Mouse (Mus musculus) hindbrain, embryonic 14.5 days (tissue): ENCODE data around the gene Il17rd. TPM values are rescaled to one million over a fixed set of nuclear protein-coding genes. Genes with fewer than 3 reads are reported as not detected.

Experiments
- ATAC-seq: fragments of 200-750 bp; cut with Nextera tagmentation; 2 replicates; pipeline ENCODE4 v1.8.0; 2017; ENCODE audit warnings: moderate number of reproducible peaks, mild to moderate bottlenecking, moderate TSS enrichment, moderate library complexity; ENCODE audit not compliant: low FRiP score
- DNase-seq: peaks from one replicate; pipeline ENCODE4 v3.0.0-alpha.2; 2015; ENCODE audit warnings: low spot score
- H3K27ac ChIP-seq: fragments of 300-500 bp; sonication (generic); 2 replicates; pipeline ENCODE4 v1.5.1; 2014; ENCODE audit warnings: mild to moderate bottlenecking, moderate library complexity
- H3K27me3 ChIP-seq: fragments of 300-500 bp; sonication (generic); 2 replicates; pipeline ENCODE4 v1.6.1; 2014; ENCODE audit warnings: mild to moderate bottlenecking, low read length, mixed read lengths; ENCODE audit not compliant: control insufficient read depth, insufficient read depth
- H3K36me3 ChIP-seq: fragments of 300-500 bp; sonication (generic); replicated peaks from 2 replicates; pipeline ENCODE4 v1.6.1; 2014; ENCODE audit not compliant: control insufficient read depth, insufficient read depth
- H3K4me1 ChIP-seq: fragments of 300-500 bp; sonication (generic); replicated peaks from 2 replicates; pipeline ENCODE4 v1.6.1; 2014; ENCODE audit warnings: antibody characterized with exemption, low read length, mixed read lengths; ENCODE audit not compliant: control insufficient read depth, insufficient read depth
- H3K4me2 ChIP-seq: fragments of 300-500 bp; sonication (generic); replicated peaks from 2 replicates; pipeline ENCODE4 v1.6.1; 2014; ENCODE audit warnings: mild to moderate bottlenecking, moderate library complexity
- H3K4me3 ChIP-seq: fragments of 300-500 bp; sonication (generic); replicated peaks from 2 replicates; pipeline ENCODE4 v1.5.1; 2014; ENCODE audit warnings: mild to moderate bottlenecking, low read length
- H3K9ac ChIP-seq: fragments of 300-500 bp; sonication (generic); 2 replicates; pipeline ENCODE4 v1.6.1; 2014
- H3K9me3 ChIP-seq: fragments of 300-500 bp; sonication (generic); 2 replicates; pipeline ENCODE4 v1.6.1; 2016; ENCODE audit warnings: low read length; ENCODE audit not compliant: control insufficient read depth
- WGBS: fragments of 180-500 bp; shearing (Covaris S2); extraction: QIAGEN DNeasy Blood & Tissue Kit; methylation state at CpG from one replicate; pipeline ENCODE4 v1.1.7; 2014; 5-methylcytosine and 5-hydroxymethylcytosine counted together
- polyA plus RNA-seq: library from polyadenylated mRNA; unstranded; fragments of >200 nt; fragmentation: Nextera tagmentation; extraction: Ambion mirVana; gene quantifications from 2 replicates; pipeline ENCODE4 v1.2.1, GENCODE M21; 2014

The Il17rd gene
- polyA plus RNA-seq, 1 experiment from 2014 or later: 2.8 TPM

DNA sequence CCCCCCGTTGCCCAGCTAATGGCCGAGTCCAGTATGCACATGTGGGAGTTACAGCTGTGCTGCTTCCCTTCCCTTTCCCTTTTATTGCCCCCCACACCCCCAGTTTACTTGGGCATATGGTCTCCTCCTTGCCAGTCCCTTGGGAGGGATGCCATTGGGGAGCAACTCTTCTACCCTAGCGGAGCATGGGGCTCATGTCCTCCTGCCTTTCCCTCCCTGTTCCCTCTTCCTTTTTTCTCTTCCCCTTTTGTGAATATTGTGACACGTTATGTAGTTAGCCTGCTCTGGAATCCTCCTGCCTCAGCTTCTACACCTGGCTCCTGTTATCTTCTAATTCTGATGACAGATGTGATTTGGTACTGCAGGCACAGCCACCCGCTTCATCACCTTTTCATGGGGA lies 103.9 kb downstream of the Il17rd start:
- no peaks in the 10 kb centered on the region for H3K9me3 ChIP-seq
- no peak overlapping the region for H3K4me2 ChIP-seq
- H3K9ac ChIP-seq: no peak overlapping the region
- no peak for ATAC-seq
- 91% methylated on average over 5 of the region's 5 CpGs for WGBS
- no peaks in the 10 kb centered on the region for H3K4me1 ChIP-seq
- H3K4me3 ChIP-seq: no peak overlapping the region
- H3K27ac ChIP-seq: no peak overlapping the region
- H3K27me3 ChIP-seq: no peaks in the 10 kb centered on the region
- H3K36me3 ChIP-seq: no peaks in the 10 kb centered on the region
- no peak for DNase-seq

DNA sequence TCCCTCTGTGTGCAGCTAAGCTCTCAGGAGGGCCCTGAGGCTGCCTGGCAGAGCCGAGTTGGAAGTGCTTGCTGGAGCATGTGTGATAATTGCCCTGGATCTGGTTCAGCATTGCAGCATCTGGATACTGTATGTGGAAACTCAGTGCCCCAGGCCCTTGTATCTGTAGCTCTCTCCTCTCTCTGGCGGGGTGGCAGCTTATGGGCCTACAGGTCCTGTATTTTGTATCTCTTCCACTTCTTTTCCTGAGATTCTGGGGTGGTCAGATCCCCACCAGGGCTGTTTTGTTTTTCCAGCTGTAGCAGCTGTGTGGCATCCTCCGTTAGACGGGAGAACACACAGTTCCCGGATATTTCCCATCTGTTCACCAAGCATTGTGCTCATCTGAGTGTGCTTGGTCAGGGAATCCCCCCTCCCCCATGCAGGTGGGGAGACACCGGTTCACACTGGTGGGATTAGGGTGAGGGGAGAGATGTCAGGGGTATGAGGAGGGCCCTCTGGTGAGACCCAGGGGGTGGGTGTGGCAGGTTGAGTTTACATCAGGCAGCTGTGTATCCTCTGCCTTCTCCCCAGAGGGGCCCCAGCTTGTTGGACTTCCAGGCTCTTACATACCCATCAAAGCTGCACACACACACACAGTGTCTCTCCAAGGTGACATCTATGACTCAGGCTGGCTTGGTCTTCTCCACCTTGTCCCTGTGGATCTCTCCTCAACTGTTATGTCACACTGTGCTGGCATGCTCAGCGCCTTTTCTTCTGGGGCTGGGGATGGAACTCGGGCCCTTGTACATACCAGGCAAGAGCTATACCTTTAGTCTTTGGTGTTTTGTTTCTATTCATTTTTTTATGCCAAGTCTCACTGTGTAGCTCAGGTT lies 106.7 kb downstream of the Il17rd start:
- H3K27ac ChIP-seq: no peak overlapping the region
- H3K36me3 ChIP-seq: no peaks in the 10 kb centered on the region
- H3K4me2 ChIP-seq: no peak overlapping the region
- no peak overlapping the region for H3K4me3 ChIP-seq
- no peak overlapping the region for H3K9ac ChIP-seq
- 61% methylated on average over 8 of the region's 8 CpGs for WGBS
- H3K4me1 ChIP-seq: no peaks in the 10 kb centered on the region
- H3K27me3 ChIP-seq: no peaks in the 10 kb centered on the region
- H3K9me3 ChIP-seq: no peaks in the 10 kb centered on the region
- ATAC-seq (no peak), DNase-seq (no peak)

DNA sequence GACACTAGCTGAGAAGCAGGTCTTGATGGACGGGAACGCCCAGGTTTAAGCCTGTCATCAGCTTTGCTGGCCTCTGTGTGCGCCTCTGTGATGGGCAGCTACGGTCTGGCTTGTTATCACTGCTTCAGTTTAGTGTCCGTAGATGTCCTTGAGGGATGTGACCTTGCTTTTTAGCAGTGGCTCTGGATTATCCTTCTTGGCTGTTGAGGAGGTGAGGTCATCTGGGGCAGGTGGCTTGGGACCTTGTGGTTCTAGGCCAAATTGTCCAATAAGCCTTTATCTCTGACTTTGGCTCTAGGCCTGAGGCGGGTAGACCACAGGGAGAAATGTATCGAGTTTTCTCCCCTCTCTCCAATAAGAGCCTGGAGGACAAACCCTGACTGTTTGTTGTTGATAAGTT lies 109.0 kb downstream of the Il17rd start:
- Histone ChIP-seq H3K36me3 (no peaks in the 10 kb centered on the region), H3K9ac (no peak overlapping the region), H3K4me1 (no peaks in the 10 kb centered on the region), H3K4me2 (no peak overlapping the region), H3K27ac (no peak overlapping the region), H3K27me3 (no peaks in the 10 kb centered on the region), H3K9me3 (no peaks in the 10 kb centered on the region), H3K4me3 (no peak overlapping the region)
- WGBS: 94% methylated on average over 7 of the region's 7 CpGs
- ATAC-seq (no peak), DNase-seq (no peak)

DNA sequence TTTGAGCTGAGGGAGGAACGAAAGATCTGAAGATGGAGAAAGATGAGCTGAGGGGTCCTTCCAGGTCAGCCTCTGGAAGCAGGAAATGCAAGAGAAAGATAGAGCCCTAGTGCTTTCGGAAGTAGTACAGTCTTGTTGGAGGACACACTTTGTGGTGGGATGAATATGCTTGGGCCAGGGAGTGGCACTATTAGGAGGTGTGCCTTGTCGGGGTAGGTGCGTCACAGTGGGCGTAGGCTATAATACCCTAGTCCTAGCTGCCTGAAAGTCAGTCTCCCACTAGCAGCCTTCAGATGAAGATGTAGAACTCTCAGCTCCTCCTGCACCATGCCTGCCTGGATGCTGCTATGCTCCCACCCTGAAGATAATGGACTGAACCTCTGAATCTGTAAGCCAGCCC lies 110.7 kb downstream of the Il17rd start:
- no peak for DNase-seq
- H3K4me1 ChIP-seq: no peaks in the 10 kb centered on the region
- no peak overlapping the region for H3K9ac ChIP-seq
- no peaks in the 10 kb centered on the region for H3K27me3 ChIP-seq
- no peak overlapping the region for H3K4me3 ChIP-seq
- no peaks in the 10 kb centered on the region for H3K36me3 ChIP-seq
- H3K27ac ChIP-seq: no peak overlapping the region
- no peak overlapping the region for H3K4me2 ChIP-seq
- no peak for ATAC-seq
- WGBS: 95% methylated on average over 5 of the region's 5 CpGs
- H3K9me3 ChIP-seq: no peaks in the 10 kb centered on the region

DNA sequence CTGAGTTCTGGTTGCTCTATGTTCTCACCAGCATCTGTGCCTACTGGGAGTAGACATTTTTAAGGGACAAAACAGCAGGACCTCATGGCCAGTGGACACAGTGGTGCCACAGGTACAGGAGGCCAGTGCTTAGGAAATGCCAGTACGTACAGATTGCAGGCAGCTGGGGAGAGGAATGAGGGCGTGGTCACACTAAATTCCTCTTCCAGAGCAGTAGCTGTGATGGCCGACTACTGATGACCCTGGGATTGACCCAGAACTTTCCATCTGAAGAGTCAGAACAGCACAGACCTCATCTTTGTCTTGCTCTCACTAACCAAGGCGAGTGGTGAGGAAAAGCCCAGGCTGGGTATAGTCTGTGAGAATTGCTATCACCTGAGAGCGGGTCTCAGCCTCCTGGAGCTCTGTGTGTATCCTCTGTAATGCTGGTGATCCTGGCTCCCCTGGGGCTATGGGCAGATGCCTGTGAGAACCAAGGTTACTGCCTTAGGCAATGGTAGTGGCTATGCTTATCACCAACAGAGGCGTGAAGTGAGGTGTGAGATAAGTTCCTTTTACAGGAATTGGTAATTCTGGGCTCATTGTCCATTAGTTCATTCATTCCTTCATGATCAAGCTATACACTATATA lies 111.4 kb downstream of the Il17rd start:
- Histone ChIP-seq H3K9ac (no peak overlapping the region), H3K36me3 (no peaks in the 10 kb centered on the region), H3K4me3 (no peak overlapping the region), H3K4me2 (no peak overlapping the region), H3K27me3 (no peaks in the 10 kb centered on the region), H3K27ac (no peak overlapping the region), H3K9me3 (no peaks in the 10 kb centered on the region), H3K4me1 (no peaks in the 10 kb centered on the region)
- DNase-seq (no peak), ATAC-seq (no peak)
- WGBS: 66% methylated on average over 6 of the region's 6 CpGs

DNA sequence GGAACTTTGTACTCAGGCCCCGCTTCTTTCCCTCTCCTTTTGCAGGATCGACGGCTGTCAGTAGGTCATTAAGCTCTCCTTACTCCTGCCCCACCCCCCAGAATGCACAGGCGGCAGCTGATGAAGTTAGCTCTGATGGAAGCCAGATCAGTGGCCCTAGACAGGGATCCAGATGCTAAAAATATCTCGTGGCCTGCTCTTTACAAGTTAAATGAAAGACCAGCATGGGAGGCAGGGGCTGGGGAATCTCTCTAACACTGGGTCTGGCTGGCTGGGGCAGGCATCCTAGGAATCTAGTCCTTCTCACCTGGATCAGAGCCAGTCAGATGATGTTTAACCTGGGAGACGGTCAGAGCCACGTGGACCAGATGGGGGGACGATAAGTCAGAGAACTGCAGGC lies 112.7 kb downstream of the Il17rd start:
- 56% methylated on average over 8 of the region's 8 CpGs for WGBS

DNA sequence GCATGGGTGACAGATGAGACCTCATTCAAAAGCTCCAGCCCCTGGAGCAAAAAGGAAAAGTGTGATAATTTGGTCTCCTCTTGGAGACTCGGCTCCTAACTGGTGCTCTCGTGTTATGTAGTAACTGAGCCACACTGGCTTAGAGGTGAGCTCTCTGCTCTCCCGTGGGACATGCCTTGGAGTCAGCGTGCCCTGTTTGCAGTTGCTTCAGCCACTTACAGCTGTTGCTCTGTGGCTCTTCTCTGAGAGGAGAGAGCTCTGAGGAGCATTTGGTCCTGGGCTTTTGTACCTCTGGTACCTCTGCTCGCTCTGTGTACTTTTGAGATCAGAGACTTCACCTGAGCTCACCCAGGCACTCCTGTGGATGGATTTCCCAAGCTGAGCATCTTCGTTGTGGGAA lies 116.3 kb downstream of the Il17rd start:
- 79% methylated on average over 6 of the region's 6 CpGs for WGBS

More for the DNA sequence above, 112.7 kb downstream of the Il17rd start:
- no peaks in the 10 kb centered on the region for H3K36me3 ChIP-seq
- H3K27me3 ChIP-seq: no peaks in the 10 kb centered on the region
- DNase-seq (no peak), ATAC-seq (no peak)
- H3K4me1 ChIP-seq: no peaks in the 10 kb centered on the region
- no peak overlapping the region for H3K4me3 ChIP-seq
- no peaks in the 10 kb centered on the region for H3K9me3 ChIP-seq
- H3K27ac ChIP-seq: no peak overlapping the region
- no peak overlapping the region for H3K9ac ChIP-seq
- H3K4me2 ChIP-seq: no peak overlapping the region

DNA sequence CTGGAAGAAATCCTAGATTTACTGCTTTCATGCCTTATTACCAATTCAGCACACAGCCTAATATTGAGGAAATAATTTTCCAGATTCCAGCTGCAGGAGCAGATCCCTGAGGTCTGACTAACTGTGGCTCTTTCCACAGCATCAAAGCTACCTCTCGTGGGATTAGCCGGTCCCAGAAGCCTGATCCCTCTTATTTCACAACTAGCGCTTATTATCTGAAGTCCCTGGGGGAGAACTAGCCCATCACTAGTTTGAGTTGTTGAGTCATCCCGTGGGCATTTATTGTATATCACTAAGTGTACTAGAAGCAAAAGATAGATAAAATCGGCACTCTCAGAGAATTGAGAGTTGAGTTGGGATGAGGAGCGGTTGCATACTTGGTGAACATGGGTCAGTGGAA lies 117.3 kb downstream of the Il17rd start:
- no peaks in the 10 kb centered on the region for H3K4me1 ChIP-seq
- DNase-seq (no peak), ATAC-seq (no peak)
- H3K27ac ChIP-seq: no peak overlapping the region
- no peak overlapping the region for H3K4me3 ChIP-seq
- H3K9ac ChIP-seq: no peak overlapping the region
- WGBS: 90% methylated on average over 6 of the region's 6 CpGs
- no peaks in the 10 kb centered on the region for H3K9me3 ChIP-seq
- H3K27me3 ChIP-seq: no peaks in the 10 kb centered on the region
- no peak overlapping the region for H3K4me2 ChIP-seq
- H3K36me3 ChIP-seq: no peaks in the 10 kb centered on the region

More for the DNA sequence above, 116.3 kb downstream of the Il17rd start:
- no peak for DNase-seq
- Histone ChIP-seq H3K27ac (no peak overlapping the region), H3K36me3 (no peaks in the 10 kb centered on the region), H3K9ac (no peak overlapping the region), H3K4me3 (no peak overlapping the region), H3K27me3 (no peaks in the 10 kb centered on the region), H3K4me1 (no peaks in the 10 kb centered on the region), H3K9me3 (no peaks in the 10 kb centered on the region), H3K4me2 (no peak overlapping the region)
- no peak for ATAC-seq
